In the genomic region with DNA sequence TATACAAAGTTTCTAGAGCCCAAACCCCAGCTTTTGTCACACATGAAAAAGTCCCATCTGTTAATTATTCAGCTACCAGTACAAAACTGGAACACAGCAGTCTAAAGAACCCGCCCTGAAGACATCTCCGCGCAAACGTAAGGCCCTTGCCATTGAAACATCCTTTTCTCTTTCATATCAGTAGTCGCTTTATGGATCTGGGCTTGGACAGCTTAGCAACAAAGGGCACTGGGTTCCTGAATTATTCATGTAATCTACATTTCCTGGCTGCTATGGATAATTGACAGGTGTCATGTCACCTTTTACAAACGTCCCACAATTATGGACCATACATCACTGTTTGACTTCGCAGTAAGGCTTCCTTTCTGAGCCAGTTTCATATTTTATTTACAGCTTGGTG, we compare ENCODE assay signal across 24 mouse cellular contexts.
"Had no signal": no experiment of that assay in that cellular context is flagged by ENCODE, and none has a peak within 500 bp of the region (broad histone marks: within the 10 kb centered on the region; RNA-seq: fewer than 3 reads in every experiment).

No protein-coding gene starts in this region.

- H3K9ac ChIP-seq: heart, embryonic 13.5 days; heart, embryonic 15.5 days; hindbrain, embryonic 13.5 days; hindbrain, embryonic 15.5 days; kidney, embryonic 15.5 days; limb, embryonic 13.5 days; limb, embryonic 15.5 days had no signal

- H3K4me1 ChIP-seq: limb, embryonic 15.5 days had no signal

- H3K9me3 ChIP-seq: heart, embryonic 13.5 days; heart, embryonic 15.5 days; hindbrain, embryonic 13.5 days; hindbrain, embryonic 15.5 days; kidney, embryonic 15.5 days; limb, embryonic 13.5 days; limb, embryonic 15.5 days had no signal

- H3K4me2 ChIP-seq: heart, embryonic 11.5 days; heart, embryonic 13.5 days; heart, embryonic 15.5 days; hindbrain, embryonic 13.5 days; hindbrain, embryonic 15.5 days; kidney, embryonic 15.5 days; limb, embryonic 13.5 days; limb, embryonic 15.5 days had no signal

- H3K36me3 ChIP-seq: heart, embryonic 13.5 days; heart, embryonic 15.5 days; hindbrain, embryonic 13.5 days; hindbrain, embryonic 15.5 days; kidney, embryonic 15.5 days; limb, embryonic 13.5 days; limb, embryonic 15.5 days had no signal

- H3K27ac ChIP-seq: heart, embryonic 13.5 days; heart, embryonic 15.5 days; hindbrain, embryonic 13.5 days; hindbrain, embryonic 15.5 days; hindbrain, postnatal 0 days; kidney, embryonic 15.5 days; kidney, postnatal 0 days; limb, embryonic 13.5 days; limb, embryonic 15.5 days had no signal

- H3K27me3 ChIP-seq: hindbrain, embryonic 15.5 days; kidney, embryonic 15.5 days; limb, embryonic 15.5 days had no signal

- ATAC-seq: hindbrain, postnatal 0 days; intestine, embryonic 16.5 days had no signal

- H3K4me3 ChIP-seq: heart, embryonic 13.5 days; heart, embryonic 15.5 days; hindbrain, embryonic 13.5 days; hindbrain, embryonic 15.5 days; kidney, embryonic 15.5 days; limb, embryonic 13.5 days; limb, embryonic 15.5 days had no signal

- DNase-seq: gastrocnemius, postnatal 14 days; gastrocnemius, postnatal 36 days; heart, adult 18-20 months; heart, postnatal 14 days; heart, postnatal 36 days; kidney, adult 11 months; kidney, adult 2 months; kidney, adult 9 months; kidney, postnatal 14 days; kidney, postnatal 36 days; layer of hippocampus, adult 9-11 months; layer of hippocampus, postnatal 36 days; left cerebral cortex, postnatal 4 days had no signal
